11 mouse cellular contexts compared by ENCODE assay signal in genomic region chr4:40877528-40877927, GRCm38 (mm10). TPM values are rescaled to one million over a fixed set of nuclear protein-coding genes. Genes with fewer than 3 reads are reported as not detected.
DNase-seq lines count a peak whose midpoint lies in the region; ATAC-seq and TF ChIP-seq lines count a peak whose summit lies in the region.
"Had no signal": no experiment of that assay in that cellular context is flagged by ENCODE, and none has a peak within 500 bp of the region (broad histone marks: within the 10 kb centered on the region; RNA-seq: fewer than 3 reads in every experiment).

No protein-coding gene starts in this region.

- H3K9me3 ChIP-seq in forebrain, embryonic 10.5 days: no peaks in the 10 kb centered on the region
- H3K9me3 ChIP-seq in forebrain, postnatal 0 days (ENCODE audit: low read length): no peaks in the 10 kb centered on the region
- no peaks in the 10 kb centered on the region for H3K9me3 ChIP-seq in liver, embryonic 15.5 days (replicated peaks)
- no peaks in the 10 kb centered on the region for H3K9me3 ChIP-seq in forebrain, embryonic 13.5 days (replicated peaks)

- TF ChIP-seq POLR2A in embryonic fibroblast, embryonic 13.5 days (IDR thresholded peaks at IDR 0.05; ENCODE audit: low read depth, low read length): no peak

- H3K27me3 ChIP-seq in forebrain, embryonic 10.5 days (ENCODE audit: poor library complexity, severe bottlenecking): no peaks in the 10 kb centered on the region
- H3K27me3 ChIP-seq in forebrain, postnatal 0 days (ENCODE audit: insufficient read depth, low read length): no peaks in the 10 kb centered on the region
- H3K27me3 ChIP-seq in liver, embryonic 15.5 days: no peaks in the 10 kb centered on the region
- H3K27me3 ChIP-seq in forebrain, embryonic 13.5 days: no peaks in the 10 kb centered on the region

- H3K4me1 ChIP-seq in forebrain, embryonic 10.5 days: peaks cover 18% of the 10 kb centered on the region
- H3K4me1 ChIP-seq in forebrain, postnatal 0 days (ENCODE audit: insufficient read depth): no peaks in the 10 kb centered on the region
- H3K4me1 ChIP-seq in embryonic fibroblast, embryonic 13.5 days (ENCODE audit: control insufficient read depth, insufficient read depth, low read length): peaks cover 2% of the 10 kb centered on the region; the same call in 1 of the 2 replicates
- peaks cover 33% of the 10 kb centered on the region for H3K4me1 ChIP-seq in liver, embryonic 15.5 days (replicated peaks)
- peaks cover 7% of the 10 kb centered on the region; the same call in 1 of the 2 replicates for H3K4me1 ChIP-seq in forebrain, embryonic 13.5 days

- 85% methylated on average over 5 of the region's 5 CpGs for WGBS in forebrain, embryonic 10.5 days
- WGBS in forebrain, postnatal 0 days: 81% methylated on average over 5 of the region's 5 CpGs
- WGBS in liver, embryonic 15.5 days (ENCODE audit: insufficient replicate concordance): 26% methylated on average over 5 of the region's 5 CpGs
- 85% methylated on average over 5 of the region's 5 CpGs for WGBS in forebrain, embryonic 13.5 days

- DNase-seq in forebrain, embryonic 10.5 days (ENCODE audit: extremely low spot score, low spot score): no peak
- no peak for DNase-seq in forebrain, postnatal 0 days
- DNase-seq in layer of hippocampus, adult 2 months (ENCODE audit: low spot score in 2 of 2): no peak
- no peak for DNase-seq in layer of hippocampus, postnatal 36 days
- DNase-seq in adrenal gland, adult 8-10 months: no peak

- no peak overlapping the region for H3K9ac ChIP-seq in forebrain, postnatal 0 days
- no peak overlapping the region for H3K9ac ChIP-seq in liver, embryonic 15.5 days
- H3K9ac ChIP-seq in forebrain, embryonic 13.5 days: no peak overlapping the region

- TF ChIP-seq CTCF in forebrain, postnatal 0 days (IDR thresholded peaks at IDR 0.05; ENCODE audit: low read depth): no peak
- no peak for TF ChIP-seq CTCF in layer of hippocampus, adult 2 months (conservative IDR thresholded peaks at IDR 0.05)
- no peak for TF ChIP-seq CTCF in embryonic fibroblast, embryonic 13.5 days (IDR thresholded peaks at IDR 0.05; ENCODE audit: borderline replicate concordance, insufficient read depth, low read length)

- ATAC-seq in forebrain, postnatal 0 days: no peak
- ATAC-seq in liver, embryonic 15.5 days (ENCODE audit: insufficient read depth): no peak
- no peak for ATAC-seq in forebrain, embryonic 13.5 days

- H3K27ac ChIP-seq in forebrain, embryonic 10.5 days: peak overlapping the region; percentile 62; the same call in 1 of the 2 replicates
- H3K27ac ChIP-seq in forebrain, postnatal 0 days (ENCODE audit: low read depth, low read length): no peak overlapping the region
- H3K27ac ChIP-seq in layer of hippocampus, adult 2 months: peak overlapping the region; percentile 89
- peak overlapping the region; percentile 23 for H3K27ac ChIP-seq in embryonic fibroblast, embryonic 13.5 days (ENCODE audit: insufficient read depth, low read length)
- no peak overlapping the region for H3K27ac ChIP-seq in liver, embryonic 15.5 days (replicated peaks)
- H3K27ac ChIP-seq in forebrain, embryonic 13.5 days: no peak overlapping the region

- H3K36me3 ChIP-seq in forebrain, embryonic 10.5 days (replicated peaks): no peaks in the 10 kb centered on the region
- H3K36me3 ChIP-seq in forebrain, postnatal 0 days (ENCODE audit: insufficient read depth): no peaks in the 10 kb centered on the region
- no peaks in the 10 kb centered on the region for H3K36me3 ChIP-seq in liver, embryonic 15.5 days (replicated peaks)
- no peaks in the 10 kb centered on the region for H3K36me3 ChIP-seq in forebrain, embryonic 13.5 days (ENCODE audit: poor library complexity, severe bottlenecking)

- no peak overlapping the region for H3K4me2 ChIP-seq in forebrain, postnatal 0 days (ENCODE audit: low read depth)
- H3K4me2 ChIP-seq in liver, embryonic 15.5 days: peak overlapping the region; percentile 44
- H3K4me2 ChIP-seq in forebrain, embryonic 13.5 days: no peak overlapping the region

- no peak overlapping the region for H3K4me3 ChIP-seq in forebrain, embryonic 10.5 days
- H3K4me3 ChIP-seq in forebrain, postnatal 0 days (ENCODE audit: low read depth, low read length): no peak overlapping the region
- H3K4me3 ChIP-seq in layer of hippocampus, adult 2 months: no peak overlapping the region
- H3K4me3 ChIP-seq in embryonic fibroblast, embryonic 13.5 days (ENCODE audit: insufficient read depth, low read length): no peak overlapping the region
- H3K4me3 ChIP-seq in liver, embryonic 15.5 days (replicated peaks): no peak overlapping the region
- H3K4me3 ChIP-seq in forebrain, embryonic 13.5 days: no peak overlapping the region
- H3K4me3 ChIP-seq: erythroblast, embryonic 14.5 days had no signal

RNA-seq across cellular contexts. Expression of gene B4galt1, which starts 23.7 kb away (rescaled TPM):
- 20.1 TPM in 2 replicates for polyA plus RNA-seq in forebrain, embryonic 10.5 days (2016; fragmentation: Nextera tagmentation; extraction: Ambion mirVana)
- 6.8 and 10.0 TPM in 2 replicates for total RNA-seq in forebrain, postnatal 0 days (2014; rRNA removed)
- 4.6 and 4.9 TPM in 2 replicates for polyA plus RNA-seq in forebrain, postnatal 0 days (2015; fragmentation: Nextera tagmentation; extraction: Ambion mirVana)
- total RNA-seq in layer of hippocampus, adult 2 months (2021): 10 to 100 TPM in 1 of 2 experiments, 1 to 10 TPM in 1; 8.5 to 10.8 TPM
- total RNA-seq in layer of hippocampus, postnatal 36 days (2021): 10 to 100 TPM in 1 of 2 experiments, 1 to 10 TPM in 1; 6.9 to 10.8 TPM
- polyA plus RNA-seq in embryonic fibroblast, embryonic 13.5 days (2011; ENCODE audit: insufficient read length, low read depth, missing spikeins): 103 and 119 TPM in 2 replicates
- 33.6 and 34.8 TPM in 2 replicates for polyA plus RNA-seq in liver, embryonic 15.5 days (2015; fragmentation: Nextera tagmentation; extraction: Ambion mirVana)
- polyA plus RNA-seq in forebrain, embryonic 13.5 days (2015; fragmentation: Nextera tagmentation; extraction: Ambion mirVana): 7.8 and 9.1 TPM in 2 replicates
- 10 to 100 TPM; 58.8 to 94.7 (median 64.4) TPM for total RNA-seq in adrenal gland, adult 8-10 months (2022)

RNA-seq across cellular contexts. Expression of gene Spink4, which starts 42.3 kb away (rescaled TPM):
- not detected in 2 replicates for polyA plus RNA-seq in forebrain, embryonic 10.5 days (2016; fragmentation: Nextera tagmentation; extraction: Ambion mirVana)
- not detected in 2 replicates for total RNA-seq in forebrain, postnatal 0 days (2014; rRNA removed)
- polyA plus RNA-seq in forebrain, postnatal 0 days (2015; fragmentation: Nextera tagmentation; extraction: Ambion mirVana): not detected in 2 replicates
- not detected for total RNA-seq in layer of hippocampus, adult 2 months (2021)
- not detected for total RNA-seq in layer of hippocampus, postnatal 36 days (2021)
- polyA plus RNA-seq in embryonic fibroblast, embryonic 13.5 days (2011; ENCODE audit: insufficient read length, low read depth, missing spikeins): not detected in 2 replicates
- 0.82 and 0.96 TPM in 2 replicates for polyA plus RNA-seq in liver, embryonic 15.5 days (2015; fragmentation: Nextera tagmentation; extraction: Ambion mirVana)
- polyA plus RNA-seq in forebrain, embryonic 13.5 days (2015; fragmentation: Nextera tagmentation; extraction: Ambion mirVana): not detected in 2 replicates
- 100 to 1,000 TPM in 2 of 4 experiments, not detected in 2; 117 to 151 TPM for total RNA-seq in adrenal gland, adult 8-10 months (2022)
- total RNA-seq: left cerebral cortex, postnatal 25 days; midbrain, postnatal 0 days had no signal
- polyA plus RNA-seq: erythroblast, embryonic 14.5 days; midbrain, postnatal 0 days had no signal

Comparison
In these comparisons a context has a peak if more than half of its experiments do, and no peak if none do; other contexts are left out.
1. H3K27ac ChIP-seq: peak in forebrain, embryonic 10.5 days (single experiment), layer of hippocampus, adult 2 months (single experiment) and embryonic fibroblast, embryonic 13.5 days (single experiment); none in forebrain, postnatal 0 days (single experiment), liver, embryonic 15.5 days (single experiment) and forebrain, embryonic 13.5 days (single experiment).